Mouse (Mus musculus) myocyte (in vitro differentiated cells): ENCODE results near the gene Rhd.

Source experiments
- CEBPB ChIP-seq: IDR thresholded peaks from 2 replicates; pipeline ENCODE4 v1.6.1; 2011; ENCODE audit warnings: mild to moderate bottlenecking, moderate library complexity; ENCODE audit not compliant: poor library complexity, insufficient read depth, severe bottlenecking
- MAX ChIP-seq: IDR thresholded peaks from one replicate; pipeline ENCODE4 v1.6.1; 2011; ENCODE audit warnings: low read depth, mild to moderate bottlenecking, control low read depth
- MYOD1 ChIP-seq, 3 experiments: IDR thresholded peaks; one replicate each; pipeline ENCODE4 v1.6.1; 2011; ENCODE audit warnings: control low read depth in 2 of 3, low read depth in 2 of 3, mild to moderate bottlenecking in 2 of 3, moderate library complexity in 1 of 3; ENCODE audit not compliant: insufficient read length in 2 of 3, control insufficient read depth in 1 of 3
- POLR2A ChIP-seq: IDR thresholded peaks from one replicate; pipeline ENCODE4 v1.6.1; 2011; ENCODE audit warnings: low read depth, mild to moderate bottlenecking, control low read depth, moderate library complexity; ENCODE audit not compliant: insufficient read length
- POLR2AphosphoS2 ChIP-seq: IDR thresholded peaks from one replicate; pipeline ENCODE4 v1.6.1; 2011; ENCODE audit warnings: low read depth, control low read depth; ENCODE audit not compliant: insufficient read length
- REST ChIP-seq: IDR thresholded peaks from one replicate; pipeline ENCODE4 v1.6.1; 2011; ENCODE audit warnings: mild to moderate bottlenecking, control low read depth, moderate library complexity; ENCODE audit not compliant: insufficient read depth, insufficient read length
- SRF ChIP-seq: IDR thresholded peaks from one replicate; pipeline ENCODE4 v1.6.1; 2011; ENCODE audit warnings: low read depth; ENCODE audit not compliant: control insufficient read depth, insufficient read length
- TCF12 ChIP-seq: IDR thresholded peaks from one replicate; pipeline ENCODE4 v1.6.1; 2011; ENCODE audit warnings: mild to moderate bottlenecking, control low read depth; ENCODE audit not compliant: poor library complexity, insufficient read depth, severe bottlenecking
- USF1 ChIP-seq: IDR thresholded peaks from one replicate; pipeline ENCODE4 v1.6.1; 2011; ENCODE audit warnings: low read depth, mild to moderate bottlenecking, control low read depth, moderate library complexity

DNA sequence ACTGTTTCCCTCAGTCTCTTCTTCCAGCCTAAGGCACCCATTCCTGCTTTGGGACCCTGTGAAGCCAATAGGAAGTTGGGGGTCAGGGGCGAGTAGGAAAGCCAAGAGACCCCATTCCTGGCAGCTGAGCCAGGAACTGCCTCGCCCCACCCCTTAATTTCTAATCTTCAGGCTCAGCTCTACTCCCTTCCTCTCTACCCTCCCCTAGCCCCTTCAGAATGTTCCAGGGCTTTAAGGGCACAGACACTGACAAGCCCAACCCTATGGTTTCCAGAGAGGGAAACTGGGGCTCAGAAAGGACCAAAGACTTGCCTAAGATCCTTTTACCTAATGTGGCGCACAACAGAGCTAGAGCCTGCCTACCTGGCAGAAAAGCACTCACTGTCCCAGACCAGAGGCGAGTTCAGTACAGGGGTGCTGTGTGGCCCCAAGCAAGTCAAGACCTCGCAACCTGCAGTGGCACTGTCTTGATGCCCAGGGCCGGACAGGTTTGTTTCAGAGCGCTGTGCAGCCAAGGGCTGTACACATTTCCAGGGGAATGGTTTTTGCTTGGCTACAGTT, 5.6 kb downstream of the Rhd start:
- TF ChIP-seq USF1 (no peak), CEBPB (no peak), POLR2A (no peak), TCF12 (no peak), MAX (no peak), SRF (no peak), POLR2AphosphoS2 (no peak), MYOD1 (IDR thresholded peaks at IDR 0.05; ENCODE audit: control insufficient read depth in 1 of 3, insufficient read length in 2 of 3, low read depth in 2 of 3) (no peak), REST (no peak)
